Mouse (Mus musculus): ENCODE results near the gene Ackr2.

Gene Ackr2

GRCm38 (mm10) chr9:121916102-121916501 lies 17.9 kb downstream of the Ackr2 start, which contains the start of gene Cyp8b1:
Gene Cyp8b1, minus strand, starts transcription at chr9:121916305.
- DNase-seq (ENCODE audit: low read depth), result no peak

GRCm38 (mm10) chr9:121919027-121919501 lies 20.9 kb downstream of the Ackr2 start:
- no peak for DNase-seq (ENCODE audit: low read depth)

- DNase-seq (ENCODE audit: low read depth), result no peak
These were observed 25.3 kb downstream of the Ackr2 start for GRCm38 (mm10) chr9:121923443-121923842.

GRCm38 (mm10) chr9:121923906-121924305 lies 25.8 kb downstream of the Ackr2 start:
- no peak for DNase-seq (ENCODE audit: low read depth)

- DNase-seq (ENCODE audit: low read depth), result no peak
These were observed 26.9 kb downstream of the Ackr2 start for GRCm38 (mm10) chr9:121924901-121925560.

GRCm38 (mm10) chr9:121925959-121926358 lies 27.8 kb downstream of the Ackr2 start:
- DNase-seq (ENCODE audit: low read depth), result no peak

- DNase-seq (ENCODE audit: low read depth), result no peak
These were observed 28.7 kb downstream of the Ackr2 start for GRCm38 (mm10) chr9:121926634-121927405.

- DNase-seq (ENCODE audit: low read depth), result no peak
These were observed 29.6 kb downstream of the Ackr2 start for GRCm38 (mm10) chr9:121927721-121928120.

- no peak for DNase-seq (ENCODE audit: low read depth)
These were observed 30.3 kb downstream of the Ackr2 start for GRCm38 (mm10) chr9:121928498-121928897.

GRCm38 (mm10) chr9:121934856-121935255 lies 36.7 kb downstream of the Ackr2 start:
- no peak for DNase-seq (ENCODE audit: low read depth)

- no peak for DNase-seq (ENCODE audit: low read depth)
These were observed 38.8 kb downstream of the Ackr2 start for GRCm38 (mm10) chr9:121936952-121937351.

- no peak for DNase-seq (ENCODE audit: low read depth)
These were observed 39.3 kb downstream of the Ackr2 start for GRCm38 (mm10) chr9:121937451-121937864.

GRCm38 (mm10) chr9:121937944-121938355 lies 39.8 kb downstream of the Ackr2 start:
- DNase-seq (ENCODE audit: low read depth), result no peak

- DNase-seq (ENCODE audit: low read depth), result no peak
These were observed 44.9 kb downstream of the Ackr2 start for GRCm38 (mm10) chr9:121943005-121943404.

GRCm38 (mm10) chr9:121943628-121944027 lies 45.5 kb downstream of the Ackr2 start:
- DNase-seq (ENCODE audit: low read depth), result no peak

- peak; percentile 50 for DNase-seq (ENCODE audit: low read depth)
These were observed 49.6 kb downstream of the Ackr2 start for GRCm38 (mm10) chr9:121947784-121948183.

GRCm38 (mm10) chr9:121948431-121948830 lies 50.3 kb downstream of the Ackr2 start:
- DNase-seq (ENCODE audit: low read depth), result no peak

GRCm38 (mm10) chr9:121950418-121951113 lies 52.4 kb downstream of the Ackr2 start, which contains the start of gene Fam198a:
Gene Fam198a, plus strand, starts transcription at chr9:121950988.
- DNase-seq (ENCODE audit: low read depth), result no peak

GRCm38 (mm10) chr9:121951114-121951423 lies 52.9 kb downstream of the Ackr2 start:
- no peak for DNase-seq (ENCODE audit: low read depth)

GRCm38 (mm10) chr9:121952596-121952995 lies 54.4 kb downstream of the Ackr2 start:
- DNase-seq (ENCODE audit: low read depth), result no peak

GRCm38 (mm10) chr9:121959966-121960635 lies 61.9 kb downstream of the Ackr2 start:
- DNase-seq (ENCODE audit: low read depth), result no peak
